Mouse (Mus musculus): ENCODE data around the gene Fbxo45.

The Fbxo45 gene

DNA sequence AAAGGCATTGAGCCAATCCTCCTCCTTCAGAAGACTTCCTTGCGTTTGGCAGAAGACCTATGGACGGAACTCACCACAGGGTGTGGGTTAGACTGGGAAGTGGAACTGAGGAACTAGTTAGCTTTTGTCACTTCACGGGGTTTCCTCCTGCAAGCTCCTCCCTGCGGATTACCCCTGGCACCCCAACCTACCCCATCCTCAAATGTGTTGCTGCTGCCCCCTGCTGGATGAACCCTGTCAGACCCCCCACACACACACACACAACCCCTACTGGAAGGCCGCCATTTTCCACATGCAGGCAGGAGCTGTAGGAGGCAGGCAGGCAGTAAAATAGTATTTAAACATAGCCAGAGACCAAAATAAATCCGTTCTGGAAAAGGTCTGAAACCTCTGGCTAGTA lies 44.3 kb downstream of the Fbxo45 start:
- peak; percentile 67 for DNase-seq (ENCODE audit: low spot score)

DNA sequence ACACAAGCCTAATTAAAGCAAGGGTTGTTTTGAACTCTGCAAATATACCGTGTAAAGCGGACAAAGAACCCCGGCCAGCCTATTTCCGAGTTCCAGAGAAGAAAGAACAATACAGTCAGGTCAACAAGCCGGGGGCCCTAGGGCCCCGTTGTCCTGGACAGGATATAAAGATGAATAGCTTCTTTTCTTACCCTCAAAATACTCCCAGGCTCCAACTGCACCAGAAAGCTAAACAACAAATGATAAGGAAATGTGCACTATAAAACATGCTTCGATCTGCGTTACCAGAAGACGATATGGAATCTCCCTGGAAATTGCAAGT lies 46.0 kb downstream of the Fbxo45 start:
- no peak for DNase-seq (ENCODE audit: low spot score)

DNA sequence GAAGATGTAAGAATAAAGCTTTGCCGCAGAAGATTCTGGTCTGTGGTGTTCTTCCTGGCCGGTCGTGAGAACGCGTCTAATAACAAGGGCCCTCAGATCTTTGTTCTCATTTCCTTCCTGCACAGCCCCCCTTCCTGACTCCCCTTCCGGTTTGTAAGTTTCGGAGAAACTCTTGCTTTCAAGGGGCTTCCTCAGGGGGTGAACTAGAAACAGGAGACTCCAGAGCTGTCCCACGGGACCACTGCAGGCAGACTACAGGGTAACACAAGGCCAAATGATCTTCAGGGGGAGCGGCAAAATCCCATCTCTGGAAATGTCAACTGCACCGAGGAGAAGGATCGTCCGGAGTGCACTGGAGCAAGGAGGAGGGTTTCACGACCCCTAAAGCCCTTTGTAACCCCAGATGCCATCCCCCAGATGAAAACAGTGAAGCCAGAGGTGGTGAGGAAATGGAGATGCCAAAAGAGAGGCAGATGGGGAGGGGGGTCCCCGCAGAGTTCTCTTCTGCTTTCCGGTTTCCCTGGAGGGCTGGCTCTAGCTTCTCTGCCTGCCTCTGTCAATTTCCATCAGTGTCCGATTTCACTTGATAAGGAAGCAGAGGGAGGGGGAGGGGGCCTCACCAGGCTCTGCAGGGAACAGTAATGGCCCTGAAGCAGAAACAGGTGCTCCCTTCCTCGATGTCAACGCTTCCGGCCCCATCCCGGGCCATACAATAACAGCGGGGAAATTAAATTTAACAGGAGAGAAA lies 46.5 kb downstream of the Fbxo45 start:
- no peak for DNase-seq (ENCODE audit: low spot score)

DNA sequence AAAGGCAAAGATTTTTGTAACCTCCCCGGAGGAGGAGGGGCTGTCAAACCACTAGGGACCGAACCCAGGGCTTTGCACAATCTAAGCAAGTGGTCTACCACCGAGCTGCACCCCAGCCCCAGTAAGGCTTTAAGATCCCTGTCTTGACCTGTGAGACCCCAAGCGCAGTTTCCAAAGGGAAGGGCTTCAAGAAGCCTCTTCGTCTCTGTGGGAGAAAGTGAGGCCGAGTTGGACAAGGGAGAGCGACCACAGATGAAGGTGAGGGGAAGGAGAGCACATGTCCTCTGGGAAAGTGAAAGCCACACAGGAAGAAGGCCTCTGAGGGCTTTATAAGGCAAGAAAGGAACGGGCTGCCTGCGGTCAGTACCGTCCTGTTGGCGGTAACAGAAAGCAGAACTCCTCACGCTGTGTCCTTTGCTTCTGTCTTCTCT lies 56.9 kb downstream of the Fbxo45 start:
- no peak for DNase-seq (ENCODE audit: low spot score)

- DNase-seq (ENCODE audit: low spot score): no peak
These were observed 57.8 kb downstream of the Fbxo45 start for GRCm38 (mm10) chr16:32189109-32189508.

GRCm38 (mm10) chr16:32186056-32186455 lies 60.9 kb downstream of the Fbxo45 start:
- DNase-seq (ENCODE audit: low spot score): no peak

All from testis, postnatal 10 days (tissue).